Mouse (Mus musculus) kidney, embryonic 14.5 days (tissue): ENCODE measurements around the gene Wnt7b. TPM values are rescaled to one million over a fixed set of nuclear protein-coding genes. Genes with fewer than 3 reads are reported as not detected.

ENCODE experiments used
- ATAC-seq: fragments of 200-750 bp; cut with Nextera tagmentation; 2 replicates; pipeline ENCODE4 v1.8.0; 2017; ENCODE audit warnings: moderate number of reproducible peaks, mild to moderate bottlenecking, moderate TSS enrichment, moderate library complexity; ENCODE audit not compliant: low FRiP score, low TSS enrichment
- H3K27ac ChIP-seq: fragments of 300-500 bp; sonication (generic); 2 replicates; pipeline ENCODE4 v1.5.1; 2014; ENCODE audit warnings: low read depth, mild to moderate bottlenecking, low read length, moderate library complexity, mixed read lengths
- H3K27me3 ChIP-seq: fragments of 300-500 bp; sonication (generic); 2 replicates; pipeline ENCODE4 v1.6.1; 2014; ENCODE audit warnings: mild to moderate bottlenecking, low read length; ENCODE audit not compliant: control insufficient read depth, insufficient read depth
- H3K36me3 ChIP-seq: fragments of 300-500 bp; sonication (generic); 2 replicates; pipeline ENCODE4 v1.6.1; 2014; ENCODE audit warnings: low read length, mixed read lengths; ENCODE audit not compliant: control insufficient read depth, insufficient read depth
- H3K4me1 ChIP-seq: fragments of 300-500 bp; sonication (generic); 2 replicates; pipeline ENCODE4 v1.6.1; 2014; ENCODE audit warnings: low read length, mixed read lengths; ENCODE audit not compliant: control insufficient read depth, insufficient read depth
- H3K4me2 ChIP-seq: fragments of 300-500 bp; sonication (generic); replicated peaks from 2 replicates; pipeline ENCODE4 v1.6.1; 2014; ENCODE audit warnings: low read depth, mild to moderate bottlenecking, low read length
- H3K4me3 ChIP-seq: fragments of 300-500 bp; sonication (generic); 2 replicates; pipeline ENCODE4 v1.5.1; 2014; ENCODE audit warnings: mild to moderate bottlenecking, low read length
- H3K9ac ChIP-seq: fragments of 300-500 bp; sonication (generic); 2 replicates; pipeline ENCODE4 v1.6.1; 2014; ENCODE audit warnings: low read depth, mild to moderate bottlenecking, low read length, moderate library complexity
- H3K9me3 ChIP-seq: fragments of 300-500 bp; sonication (generic); 2 replicates; pipeline ENCODE4 v1.6.1; 2016; ENCODE audit warnings: low read length; ENCODE audit not compliant: control insufficient read depth
- WGBS: fragments of 180-500 bp; shearing (Covaris S2); extraction: QIAGEN DNeasy Blood & Tissue Kit; methylation state at CpG from one replicate; pipeline ENCODE4 v1.1.7; 2014; 5-methylcytosine and 5-hydroxymethylcytosine counted together
- polyA plus RNA-seq: library from polyadenylated mRNA; unstranded; fragments of >200 nt; fragmentation: Nextera tagmentation; extraction: Ambion mirVana; gene quantifications from 2 replicates; pipeline ENCODE4 v1.2.1, GENCODE M21; 2014

Wnt7b gene
- polyA plus RNA-seq, 1 experiment from 2014 or later = 15.1 TPM

DNA sequence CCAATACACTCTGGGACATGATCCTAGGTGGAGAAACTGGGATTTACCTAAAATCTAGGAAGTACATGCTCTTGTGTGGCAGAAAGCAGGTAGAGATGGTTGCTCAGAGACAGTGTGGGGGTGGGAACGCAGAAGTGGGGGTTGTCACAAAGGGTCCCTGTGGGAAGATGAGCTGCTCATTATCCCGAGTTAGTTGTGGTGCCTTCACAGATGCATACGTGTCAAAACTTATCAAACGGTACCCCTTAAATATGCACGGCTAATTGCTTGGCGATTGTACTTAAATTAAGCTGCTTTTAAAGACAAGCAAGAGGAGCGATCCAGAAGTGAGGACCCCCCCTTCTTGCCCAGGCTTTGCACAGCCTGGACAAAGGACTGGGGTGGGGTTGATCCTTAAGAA, 92.5 kb downstream of the Wnt7b start:
- ATAC-seq = no peak
- H3K4me1 ChIP-seq = no peaks in the 10 kb centered on the region
- no peak overlapping the region for H3K4me2 ChIP-seq
- H3K4me3 ChIP-seq = no peak overlapping the region
- 79% methylated on average over 7 of the region's 7 CpGs for WGBS
- no peaks in the 10 kb centered on the region for H3K36me3 ChIP-seq
- H3K9ac ChIP-seq = no peak overlapping the region
- H3K27ac ChIP-seq = no peak overlapping the region
- H3K9me3 ChIP-seq = no peaks in the 10 kb centered on the region
- H3K27me3 ChIP-seq = no peaks in the 10 kb centered on the region; the same call in 1 of the 2 replicates

DNA sequence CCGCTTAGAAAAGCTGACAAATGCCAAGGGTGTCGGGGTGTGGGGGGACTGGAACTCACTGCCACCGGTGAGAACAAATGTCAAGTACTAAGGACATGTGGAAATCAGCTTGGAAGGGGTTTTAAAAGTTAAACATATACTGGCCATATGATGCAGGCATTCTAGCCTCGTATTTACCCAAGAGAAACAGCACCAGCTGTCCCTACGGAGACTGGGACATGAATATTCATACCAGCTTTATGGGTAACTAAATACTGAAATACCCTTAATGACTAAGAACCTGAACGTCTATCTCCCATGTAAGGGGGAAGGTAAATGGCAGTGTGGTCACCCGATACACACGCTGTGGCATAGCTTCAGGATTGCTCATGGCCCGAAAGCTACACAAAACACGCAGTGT, 93.4 kb downstream of the Wnt7b start:
- WGBS = 67% methylated on average over 10 of the region's 10 CpGs
- no peak overlapping the region for H3K4me3 ChIP-seq
- H3K27me3 ChIP-seq = no peaks in the 10 kb centered on the region; the same call in 1 of the 2 replicates
- no peaks in the 10 kb centered on the region for H3K4me1 ChIP-seq
- H3K27ac ChIP-seq = no peak overlapping the region
- no peaks in the 10 kb centered on the region for H3K9me3 ChIP-seq
- H3K4me2 ChIP-seq = no peak overlapping the region
- H3K9ac ChIP-seq = no peak overlapping the region
- no peaks in the 10 kb centered on the region for H3K36me3 ChIP-seq
- ATAC-seq = no peak

Other genes starting within 250 kb of the Wnt7b start
- gene Atxn10, start 246.2 kb downstream of the Wnt7b start, polyA plus RNA-seq = 249 and 297 TPM in 2 replicates
- not detected in 2 replicates for gene 7530416G11Rik, start 79.2 kb downstream of the Wnt7b start, polyA plus RNA-seq
- 1.7 and 2.3 TPM in 2 replicates for gene Ppara, start 152.5 kb upstream of the Wnt7b start, polyA plus RNA-seq
- 25.5 and 33.1 TPM in 2 replicates for gene Cdpf1, start 229.2 kb upstream of the Wnt7b start, polyA plus RNA-seq
- gene Pkdrej, start 239.3 kb upstream of the Wnt7b start, polyA plus RNA-seq = 0.06 and 0.18 TPM in 2 replicates
- gene Ttc38, start 249.8 kb upstream of the Wnt7b start, polyA plus RNA-seq = 4.3 and 6.4 TPM in 2 replicates